Mouse (Mus musculus) heart, postnatal 10 days (tissue): ENCODE data around the gene Pttg1ip. TPM values are rescaled to one million over a fixed set of nuclear protein-coding genes. Genes with fewer than 3 reads are reported as not detected.
A peak's percentile ranks its signal among the peaks of the same experiment; 100 is the strongest.

Experiments used
- DNase-seq, 2 experiments: peaks; one replicate each; pipeline ENCODE4 v3.0.0; 2021
- intact Hi-C: fragments of 180-260 bp; cut with DNase I; formaldehyde crosslinking; loops from one replicate; pipeline ENCODE4 v1.15.1; 2025
- total RNA-seq, 2 experiments: library from RNA; stranded (reverse); gene quantifications; 2 replicates each; pipeline ENCODE4 v1.2.3; 2021

Gene Pttg1ip
- total RNA-seq, 2 experiments from 2014 or later: 134 to 148 TPM

GRCm38 (mm10) chr10:77605368-77605767 lies 23.8 kb downstream of the Pttg1ip start:
- DNase-seq: peak in 1 of 2 experiments; percentile 42

DNA sequence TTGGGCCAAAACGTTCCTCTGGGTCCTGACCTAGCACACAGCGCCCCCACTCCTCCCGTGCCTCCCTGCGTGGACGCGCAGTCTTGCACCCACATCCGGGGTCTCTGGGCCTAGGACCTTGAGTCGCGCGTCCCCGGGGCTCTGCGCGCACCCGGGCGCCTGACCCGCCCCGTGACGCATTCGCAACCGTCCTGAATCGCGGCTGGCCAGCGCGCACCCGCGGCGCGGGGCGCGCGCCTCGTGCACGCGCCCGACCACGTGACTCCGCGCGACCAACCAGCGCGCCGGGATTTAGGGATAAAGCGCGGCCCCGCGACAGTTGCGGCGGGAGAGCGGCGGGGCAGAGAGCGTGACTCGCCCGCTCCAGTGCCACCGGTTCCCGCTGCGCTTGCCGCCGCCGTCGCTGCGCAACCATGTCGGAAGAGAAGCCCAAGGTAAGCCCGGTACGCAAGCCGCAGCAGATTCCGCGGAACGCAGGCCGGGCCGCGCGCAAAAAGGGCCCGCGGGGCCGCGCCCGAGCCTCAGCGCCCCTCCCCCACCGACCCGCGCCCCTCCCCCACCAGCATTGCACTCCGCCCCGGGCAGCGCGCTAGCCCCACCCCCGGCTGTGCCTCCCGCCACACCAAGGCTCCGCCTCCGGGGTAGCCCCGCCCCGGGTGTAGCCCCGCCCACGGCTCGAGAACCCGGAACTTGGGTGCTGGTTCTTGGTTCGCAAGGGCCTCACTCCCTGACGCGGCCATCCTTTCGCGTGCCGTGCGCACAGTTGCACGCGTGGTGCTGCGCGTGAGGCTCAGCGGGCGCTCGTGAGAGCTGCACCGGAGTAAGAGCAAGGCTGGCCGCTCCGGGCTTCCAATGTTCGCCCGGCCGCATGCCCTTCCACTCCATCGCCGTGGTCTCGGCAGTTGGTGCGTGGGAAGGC lies 24.6 kb downstream of the Pttg1ip start, which contains the start of the genes Sumo3 and Gm49325:
Gene Sumo3, plus strand, starts transcription at position 190 of the 919 bp plus-strand sequence.
Gene Gm49325, plus strand, starts transcription at position 290 of the 919 bp plus-strand sequence.
- intact Hi-C loops: loop anchor here (1.0 kb wide), 1 partner anchor 16 kb away; the partner anchor contains the start of gene Ube2g2
- DNase-seq: peak; percentile 98 to 99

More at GRCm38 (mm10) chr10:77605368-77605767, 23.8 kb downstream of the Pttg1ip start:
- intact Hi-C loops: no loop called here

- intact Hi-C loops: loop anchor here (1.0 kb wide), 1 partner anchor 15 kb away; the partner anchor contains the start of gene Ube2g2
- no peak for DNase-seq
Observed at GRCm38 (mm10) chr10:77606855-77607254, 25.3 kb downstream of the Pttg1ip start.

GRCm38 (mm10) chr10:77607441-77607840 lies 25.9 kb downstream of the Pttg1ip start:
- intact Hi-C loops: no loop called here

GRCm38 (mm10) chr10:77608589-77608988 lies 27.1 kb downstream of the Pttg1ip start:
- intact Hi-C loops: no loop called here
- no peak for DNase-seq

More at GRCm38 (mm10) chr10:77607441-77607840, 25.9 kb downstream of the Pttg1ip start:
- DNase-seq: no peak

GRCm38 (mm10) chr10:77610221-77610961 lies 28.9 kb downstream of the Pttg1ip start:
- intact Hi-C loops: no loop called here
- no peak for DNase-seq

GRCm38 (mm10) chr10:77613409-77613808 lies 31.9 kb downstream of the Pttg1ip start:
- intact Hi-C loops: no loop called here
- DNase-seq: peak; percentile 70 to 72

DNA sequence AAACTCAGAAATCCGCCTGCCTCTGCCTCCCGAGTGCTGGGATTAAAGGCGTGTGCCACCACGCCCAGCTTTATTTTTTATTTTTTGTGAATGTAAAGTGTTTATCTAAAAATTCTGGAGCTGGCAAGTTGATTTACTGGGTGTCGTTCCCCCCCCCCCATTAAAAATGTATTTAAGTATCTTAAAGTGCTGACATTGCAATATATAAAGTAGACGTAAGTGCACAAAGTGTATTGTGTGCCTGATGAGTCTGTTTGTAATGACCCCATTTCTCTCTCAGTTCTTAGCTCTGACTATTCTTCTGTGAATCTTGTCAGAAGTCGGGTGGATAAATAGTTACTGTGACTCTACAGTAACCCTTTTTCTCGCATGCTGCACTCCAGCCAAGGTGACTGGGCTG lies 34.1 kb downstream of the Pttg1ip start:
- intact Hi-C loops: no loop called here
- no peak for DNase-seq

GRCm38 (mm10) chr10:77616166-77616565 lies 34.6 kb downstream of the Pttg1ip start:
- no peak for DNase-seq
- intact Hi-C loops: no loop called here

DNA sequence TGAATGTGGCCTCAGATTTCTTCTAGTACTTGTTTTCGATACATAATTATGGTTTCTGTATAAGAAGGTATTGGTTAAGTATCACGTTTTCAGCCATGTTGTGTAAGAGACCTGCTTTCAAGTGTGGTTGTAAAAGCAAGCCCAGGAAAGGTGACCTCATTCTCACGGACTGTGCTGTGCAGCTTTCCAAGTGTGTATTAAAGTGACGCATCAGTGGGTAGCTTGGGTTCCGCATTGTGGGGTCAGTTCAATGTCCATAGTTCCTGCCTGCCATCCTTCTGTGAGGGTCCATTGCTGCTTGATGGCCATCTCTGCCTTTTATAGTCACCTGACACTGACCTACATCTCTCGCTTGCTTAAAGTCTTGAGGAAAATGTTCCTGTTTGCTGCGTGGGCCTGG lies 35.4 kb downstream of the Pttg1ip start:
- intact Hi-C loops: no loop called here
- DNase-seq: no peak

DNA sequence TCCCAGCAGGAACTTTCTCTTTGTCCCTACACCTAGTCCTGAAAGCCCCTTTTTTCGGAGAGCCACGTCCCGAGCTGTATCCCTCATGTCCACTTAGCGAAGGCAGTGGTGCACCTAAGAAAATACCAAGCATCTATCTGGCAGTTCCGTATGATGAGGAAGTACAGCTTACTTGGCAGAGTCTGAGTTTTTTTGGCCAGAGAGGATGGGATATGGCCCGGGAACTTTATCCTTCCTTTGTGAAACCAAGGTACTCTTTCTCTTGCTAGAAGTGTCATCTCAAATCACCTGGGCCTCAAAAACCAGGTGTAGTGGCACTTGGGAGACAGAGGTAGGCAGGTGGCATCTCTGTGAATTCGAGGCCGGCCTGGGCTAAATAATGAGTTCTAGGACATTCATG lies 40.0 kb downstream of the Pttg1ip start:
- intact Hi-C loops: loop anchor here (5.0 to 10.0 kb wide), 3 partner anchors 39 to 543 kb away; partner anchors contain the start of genes D10Jhu81e, Fam207a and Pttg1ip
- DNase-seq: no peak

- intact Hi-C loops: loop anchor here (1.0 to 10.0 kb wide), 4 partner anchors 16 to 542 kb away; partner anchors contain the start of genes D10Jhu81e, Fam207a, Gm49325 and Pttg1ip
- DNase-seq: peak; percentile 95 to 96
Observed at GRCm38 (mm10) chr10:77622055-77622988, 40.8 kb downstream of the Pttg1ip start, which contains the start of gene Ube2g2. Gene Ube2g2, plus strand, starts transcription at chr10:77622275.

- peak; percentile 82 to 84 for DNase-seq
- intact Hi-C loops: loop anchor here (5.0 to 10.0 kb wide), 3 partner anchors 41 to 542 kb away; partner anchors contain the start of genes D10Jhu81e, Fam207a and Pttg1ip
Observed at GRCm38 (mm10) chr10:77623069-77623492, 41.6 kb downstream of the Pttg1ip start.

- DNase-seq: no peak
- intact Hi-C loops: loop anchor here (5.0 to 10.0 kb wide), 3 partner anchors 42 to 541 kb away; partner anchors contain the start of genes D10Jhu81e, Fam207a and Pttg1ip
Observed at GRCm38 (mm10) chr10:77623639-77624400, 42.3 kb downstream of the Pttg1ip start.

- intact Hi-C loops: loop anchor here (5.0 to 10.0 kb wide), 3 partner anchors 42 to 540 kb away; partner anchors contain the start of genes D10Jhu81e, Fam207a and Pttg1ip
- DNase-seq: peak; percentile 73 to 77
Observed at GRCm38 (mm10) chr10:77624570-77624995, 43.1 kb downstream of the Pttg1ip start.

GRCm38 (mm10) chr10:77626036-77626435 lies 44.5 kb downstream of the Pttg1ip start:
- no peak for DNase-seq
- intact Hi-C loops: loop anchor here (2.0 to 10.0 kb wide), 4 partner anchors 191 to 539 kb away; partner anchors contain the start of gene D10Jhu81e

DNA sequence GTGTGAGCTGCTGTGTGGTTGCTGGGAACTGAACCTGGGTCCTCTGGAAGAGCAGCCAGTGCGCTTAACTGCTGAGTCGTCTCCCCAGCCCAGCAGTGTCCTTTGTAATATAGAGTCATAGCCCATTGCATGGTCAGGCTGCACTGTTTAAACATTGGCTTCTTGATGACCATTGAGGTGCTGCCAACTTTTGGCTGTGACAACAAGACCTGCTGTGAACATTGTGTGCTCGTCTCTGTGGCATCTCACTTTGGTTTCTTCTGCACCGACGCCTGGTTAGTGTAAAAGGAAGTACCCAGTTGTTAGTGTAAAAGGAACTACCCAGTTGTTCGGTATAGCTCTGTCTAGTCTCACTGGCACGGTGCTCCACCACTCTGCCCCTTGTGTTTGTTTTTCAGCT lies 45.1 kb downstream of the Pttg1ip start:
- intact Hi-C loops: loop anchor here (2.0 to 10.0 kb wide), 4 partner anchors 191 to 538 kb away; partner anchors contain the start of gene D10Jhu81e

GRCm38 (mm10) chr10:77627497-77627896 lies 46.0 kb downstream of the Pttg1ip start:
- DNase-seq: peak; percentile 88 to 93
- intact Hi-C loops: loop anchor here (2.0 to 10.0 kb wide), 4 partner anchors 190 to 537 kb away; partner anchors contain the start of gene D10Jhu81e

More for the DNA sequence above, 45.1 kb downstream of the Pttg1ip start:
- DNase-seq: no peak
